Mouse (Mus musculus) forebrain, postnatal 0 days (tissue): ENCODE measurements around the gene Efna5. TPM values are rescaled to one million over a fixed set of nuclear protein-coding genes. Genes with fewer than 3 reads are reported as not detected.

Source experiments
- ATAC-seq: fragments of 200-750 bp; cut with Nextera tagmentation; 2 replicates; pipeline ENCODE4 v1.8.0; 2017; ENCODE audit warnings: mild to moderate bottlenecking, moderate library complexity
- DNase-seq: peaks from one replicate; pipeline ENCODE4 v3.0.0-alpha.2; 2015
- H3K27ac ChIP-seq: fragments of 300-500 bp; sonication (generic); 2 replicates; pipeline ENCODE4 v1.5.1; 2014; ENCODE audit warnings: low read depth, mild to moderate bottlenecking, antibody characterized with exemption, low read length, moderate library complexity, mixed read lengths
- H3K27me3 ChIP-seq: fragments of 300-500 bp; sonication (generic); 2 replicates; pipeline ENCODE4 v1.6.1; 2014; ENCODE audit warnings: mild to moderate bottlenecking, low read length, mixed read lengths; ENCODE audit not compliant: insufficient read depth
- H3K36me3 ChIP-seq: fragments of 300-500 bp; sonication (generic); 2 replicates; pipeline ENCODE4 v1.6.1; 2014; ENCODE audit warnings: mild to moderate bottlenecking, moderate library complexity; ENCODE audit not compliant: insufficient read depth
- H3K4me1 ChIP-seq: fragments of 300-500 bp; sonication (generic); 2 replicates; pipeline ENCODE4 v1.6.1; 2014; ENCODE audit warnings: antibody characterized with exemption; ENCODE audit not compliant: insufficient read depth
- H3K4me2 ChIP-seq: fragments of 300-500 bp; sonication (generic); 2 replicates; pipeline ENCODE4 v1.6.1; 2014; ENCODE audit warnings: low read depth, mild to moderate bottlenecking, moderate library complexity
- H3K4me3 ChIP-seq: fragments of 300-500 bp; sonication (generic); 2 replicates; pipeline ENCODE4 v1.5.1; 2014; ENCODE audit warnings: low read depth, low read length, mixed read lengths
- H3K9ac ChIP-seq: fragments of 300-500 bp; sonication (generic); 2 replicates; pipeline ENCODE4 v1.6.1; 2014; ENCODE audit warnings: mild to moderate bottlenecking
- H3K9me3 ChIP-seq: fragments of 300-500 bp; sonication (generic); 2 replicates; pipeline ENCODE4 v1.6.1; 2016; ENCODE audit warnings: low read length
- CTCF ChIP-seq: sonication (generic); IDR thresholded peaks from 2 replicates; pipeline ENCODE4 v1.5.1; 2016; ENCODE audit warnings: antibody characterized with exemption, control low read depth, low read depth
- WGBS: fragments of 180-500 bp; shearing (Covaris S2); extraction: QIAGEN DNeasy Blood & Tissue Kit; methylation state at CpG from one replicate; pipeline ENCODE4 v1.1.7; 2014; 5-methylcytosine and 5-hydroxymethylcytosine counted together
- polyA plus RNA-seq: library from polyadenylated mRNA; unstranded; fragments of >200 nt; fragmentation: Nextera tagmentation; extraction: Ambion mirVana; gene quantifications from 2 replicates; pipeline ENCODE4 v1.2.1, GENCODE M21; 2015
- total RNA-seq: library from RNA; depleted of rRNA; stranded (reverse); fragments of >200 nt; gene quantifications from 2 replicates; pipeline ENCODE4 v1.2.3, GENCODE M21; 2014

Gene Efna5
- total and polyA plus RNA-seq, 2 experiments from 2014 or later, result 7.0 to 27.0 TPM

GRCm38 (mm10) chr17:62783524-62784273, 97.4 kb downstream of the Efna5 start:
- Histone ChIP-seq H3K9me3 (no peaks in the 10 kb centered on the region), H3K27me3 (no peaks in the 10 kb centered on the region), H3K4me2 (peak overlapping the region; percentile 49), H3K9ac (0 out of 2 replicates have a peak overlapping the region, but pooled peaks have one; percentile 29), H3K4me3 (peak overlapping the region; percentile 29), H3K4me1 (0 out of 2 replicates have a peak, but pooled peaks cover under 1% of the 10 kb centered on the region), H3K36me3 (no peaks in the 10 kb centered on the region), H3K27ac (no peak overlapping the region)
- peak; percentile 83 for TF ChIP-seq CTCF
- DNase-seq, result peak; percentile 92
- peak; percentile 79 for ATAC-seq
- 18% methylated on average over 13 of the region's 13 CpGs for WGBS

DNA sequence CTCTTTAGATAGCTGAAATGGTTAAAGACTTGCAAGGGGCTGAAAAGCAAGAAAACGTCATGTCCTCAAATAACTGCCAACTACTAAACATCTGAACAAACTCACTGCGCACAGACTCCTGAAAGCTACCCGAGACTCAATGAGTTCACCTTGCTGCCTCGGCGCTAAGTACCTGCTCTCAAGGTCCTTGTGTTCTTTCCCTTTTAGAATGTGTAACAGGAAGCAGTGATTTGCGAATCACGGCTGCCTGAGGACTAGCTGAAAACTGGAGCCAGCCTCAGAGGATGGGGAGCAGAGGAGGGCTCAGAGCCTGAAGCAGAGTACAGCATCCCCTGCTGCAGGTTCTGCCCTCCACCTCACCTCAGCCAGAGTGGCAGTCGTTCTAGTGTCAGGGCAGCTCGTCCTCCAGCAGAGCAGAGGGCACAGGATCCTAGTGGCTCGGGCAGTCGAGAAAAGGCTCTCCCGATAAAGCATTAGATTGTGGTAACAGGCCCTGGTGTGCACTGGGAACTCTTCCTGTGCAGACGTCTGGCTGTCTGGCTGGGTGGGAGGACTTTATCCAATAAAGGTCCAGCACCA, 98.2 kb downstream of the Efna5 start:
- DNase-seq (no peak), ATAC-seq (no peak; the same call in 1 of the 2 replicates)
- Histone ChIP-seq H3K4me2 (no peak overlapping the region), H3K9ac (no peak overlapping the region), H3K27me3 (no peaks in the 10 kb centered on the region), H3K4me1 (no peaks in the 10 kb centered on the region), H3K36me3 (no peaks in the 10 kb centered on the region), H3K27ac (no peak overlapping the region), H3K9me3 (no peaks in the 10 kb centered on the region), H3K4me3 (no peak overlapping the region)
- 64% methylated on average over 13 of the region's 13 CpGs for WGBS
- no peak for TF ChIP-seq CTCF

- Histone ChIP-seq H3K9ac (no peak overlapping the region), H3K36me3 (no peaks in the 10 kb centered on the region), H3K4me3 (no peak overlapping the region), H3K4me2 (no peak overlapping the region), H3K27ac (no peak overlapping the region), H3K9me3 (no peaks in the 10 kb centered on the region), H3K4me1 (no peaks in the 10 kb centered on the region), H3K27me3 (no peaks in the 10 kb centered on the region)
- TF ChIP-seq CTCF, result no peak
- DNase-seq, result no peak
- 80% methylated on average over 6 of the region's 6 CpGs for WGBS
- ATAC-seq, result no peak
Measured at GRCm38 (mm10) chr17:62781120-62781519, 100.0 kb downstream of the Efna5 start.

- no peaks in the 10 kb centered on the region for H3K4me1 ChIP-seq
- H3K27ac ChIP-seq, result no peak overlapping the region
- H3K9ac ChIP-seq, result no peak overlapping the region
- TF ChIP-seq CTCF, result no peak
- 38% methylated on average over 10 of the region's 10 CpGs for WGBS
- H3K36me3 ChIP-seq, result no peaks in the 10 kb centered on the region
- H3K4me2 ChIP-seq, result no peak overlapping the region
- ATAC-seq (no peak), DNase-seq (no peak)
- no peaks in the 10 kb centered on the region for H3K9me3 ChIP-seq
- no peak overlapping the region for H3K4me3 ChIP-seq
- H3K27me3 ChIP-seq, result no peaks in the 10 kb centered on the region
Measured at GRCm38 (mm10) chr17:62777858-62778564, 103.1 kb downstream of the Efna5 start.

DNA sequence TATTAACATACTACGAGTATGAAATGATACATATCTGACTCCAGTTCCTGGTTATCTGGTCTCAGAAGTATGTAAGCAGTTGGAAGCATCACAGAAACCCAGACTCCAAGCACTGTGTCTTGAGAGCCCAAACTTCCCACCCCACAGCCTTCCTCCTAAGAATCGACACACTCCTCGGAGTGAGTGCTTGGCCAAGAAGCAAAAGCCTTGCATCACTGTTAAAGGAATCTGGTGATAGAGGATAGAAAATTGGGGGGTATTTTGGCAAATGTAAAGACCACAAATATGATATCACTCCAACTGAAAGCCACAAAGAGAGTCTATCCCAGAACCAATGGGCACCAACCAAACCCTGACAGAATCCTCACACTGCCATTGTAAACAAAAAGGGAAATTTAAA, 104.4 kb downstream of the Efna5 start:
- H3K9ac ChIP-seq, result no peak overlapping the region
- no peaks in the 10 kb centered on the region for H3K9me3 ChIP-seq
- ATAC-seq, result no peak
- no peaks in the 10 kb centered on the region for H3K4me1 ChIP-seq
- no peak for TF ChIP-seq CTCF
- H3K4me2 ChIP-seq, result no peak overlapping the region
- no peak overlapping the region for H3K4me3 ChIP-seq
- DNase-seq, result no peak
- WGBS, result 78% methylated on average over 3 of the region's 3 CpGs
- H3K27ac ChIP-seq, result no peak overlapping the region
- H3K36me3 ChIP-seq, result no peaks in the 10 kb centered on the region
- H3K27me3 ChIP-seq, result no peaks in the 10 kb centered on the region

DNA sequence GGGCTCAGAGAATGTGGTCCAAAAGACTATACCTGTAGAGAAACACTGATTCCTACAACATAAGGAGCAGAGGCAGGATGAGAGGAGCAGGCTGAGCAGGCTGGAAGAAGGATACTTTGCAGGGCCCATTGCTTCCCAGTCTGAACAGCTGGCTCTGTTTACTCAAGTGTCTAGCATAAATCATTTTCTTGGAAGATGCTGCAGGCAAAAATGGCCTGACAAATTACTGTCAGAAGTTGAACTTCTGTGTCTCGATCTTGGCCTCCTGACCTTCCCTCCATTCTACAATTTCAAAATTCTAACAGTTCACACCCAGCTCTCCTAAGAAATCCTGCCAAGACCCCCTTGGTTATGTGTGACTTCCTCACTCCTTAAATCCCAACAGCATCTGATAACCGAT, 105.1 kb downstream of the Efna5 start:
- no peak for TF ChIP-seq CTCF
- no peak overlapping the region for H3K4me2 ChIP-seq
- no peaks in the 10 kb centered on the region for H3K9me3 ChIP-seq
- H3K4me3 ChIP-seq, result no peak overlapping the region
- WGBS, result 77% methylated on average over 2 of the region's 2 CpGs
- H3K36me3 ChIP-seq, result no peaks in the 10 kb centered on the region
- no peak overlapping the region for H3K9ac ChIP-seq
- H3K4me1 ChIP-seq, result no peaks in the 10 kb centered on the region
- no peak for DNase-seq
- no peak for ATAC-seq
- no peak overlapping the region for H3K27ac ChIP-seq
- H3K27me3 ChIP-seq, result no peaks in the 10 kb centered on the region

DNA sequence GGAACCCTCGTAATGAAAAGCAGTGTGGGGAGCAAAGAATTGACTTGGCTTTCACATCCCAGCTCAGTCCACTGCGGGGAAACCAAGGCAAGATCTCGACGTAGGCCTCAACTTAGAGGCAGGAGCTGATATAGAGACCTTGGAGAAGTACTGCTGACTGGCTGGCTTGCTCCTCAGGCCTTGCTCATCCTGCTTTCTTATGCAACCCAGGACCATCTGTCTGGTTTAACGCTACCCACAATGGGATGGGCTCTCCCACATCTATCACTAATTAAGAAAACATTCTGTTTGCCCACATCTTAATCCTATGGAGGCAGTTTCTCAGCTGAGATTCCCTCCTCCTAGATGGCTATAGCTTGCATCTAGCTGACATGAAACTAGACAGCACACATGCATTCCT, 105.7 kb downstream of the Efna5 start:
- Histone ChIP-seq H3K27ac (no peak overlapping the region), H3K36me3 (no peaks in the 10 kb centered on the region), H3K4me1 (no peaks in the 10 kb centered on the region), H3K27me3 (no peaks in the 10 kb centered on the region), H3K4me3 (no peak overlapping the region), H3K4me2 (no peak overlapping the region), H3K9ac (no peak overlapping the region), H3K9me3 (no peaks in the 10 kb centered on the region)
- ATAC-seq (no peak), DNase-seq (no peak)
- 89% methylated on average over 5 of the region's 5 CpGs for WGBS
- no peak for TF ChIP-seq CTCF
